Mouse (Mus musculus): ENCODE results near the gene Eva1c.

DNA sequence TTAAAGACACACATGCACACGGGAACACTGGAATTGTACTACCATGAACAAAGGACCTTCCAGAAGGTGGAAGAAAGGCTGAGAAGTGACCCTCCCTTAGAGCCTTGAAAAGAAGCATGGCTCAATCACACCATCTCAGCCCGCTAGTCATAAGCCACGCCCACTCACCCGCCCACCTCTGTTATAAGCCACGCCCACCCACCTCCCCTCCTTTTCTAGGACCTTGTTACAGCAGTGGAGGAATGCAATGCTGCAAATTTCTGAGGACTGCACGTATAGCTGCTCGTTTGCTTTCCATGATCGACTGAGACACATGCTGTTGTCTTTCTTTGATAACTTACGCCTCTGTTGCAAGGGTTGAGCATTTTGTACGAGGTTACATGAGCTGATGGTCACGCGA, 22.7 kb downstream of the Eva1c start:
- TF ChIP-seq CTCF (IDR thresholded peaks at IDR 0.05; ENCODE audit: low read depth), result no peak
- no peak for TF ChIP-seq EP300 (IDR thresholded peaks at IDR 0.05; ENCODE audit: low read depth)
